Mouse (Mus musculus): ENCODE data around the gene Mrps7. TPM values are rescaled to one million over a fixed set of nuclear protein-coding genes. Genes with fewer than 3 reads are reported as not detected.

Mrps7 gene
- polyA plus RNA-seq, 1 experiment = 53.1 TPM

DNA sequence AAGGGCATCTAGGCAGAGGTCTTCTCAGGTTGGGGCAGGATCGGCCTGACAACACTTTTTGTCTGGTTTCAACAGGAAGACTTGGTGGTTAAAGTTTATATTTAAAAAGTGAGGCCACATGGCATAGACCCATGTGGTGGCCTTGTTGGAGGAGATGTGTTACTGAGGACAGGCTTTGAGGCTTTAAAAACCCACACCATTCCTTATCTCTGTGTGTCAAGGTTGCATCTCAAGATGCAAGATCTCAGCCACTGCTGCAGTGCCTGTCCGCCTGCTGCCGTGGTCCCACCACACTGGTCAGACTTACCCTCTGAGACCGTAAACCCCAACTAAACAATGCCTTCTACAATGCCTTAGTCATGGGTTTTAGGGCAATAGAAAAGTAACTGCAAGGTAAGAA, 5.4 kb upstream of the Mrps7 start:
- Histone ChIP-seq H3K36me3 (ENCODE audit: control insufficient read depth, insufficient read depth, low read length) (no peaks in the 10 kb centered on the region), H3K27ac (ENCODE audit: insufficient read depth, low read depth, low read length) (no peak overlapping the region), H3K27me3 (replicated peaks; ENCODE audit: control insufficient read depth, insufficient read depth, low read length) (no peaks in the 10 kb centered on the region), H3K4me3 (ENCODE audit: insufficient read depth, low read depth, low read length) (no peak overlapping the region), H3K4me1 (ENCODE audit: control insufficient read depth, insufficient read depth, low read length) (peaks cover 6% of the 10 kb centered on the region; the same call in 1 of the 2 replicates)
- TF ChIP-seq CTCF (conservative IDR thresholded peaks at IDR 0.05; ENCODE audit: insufficient read depth, insufficient read length, low read depth, low read length) (no peak), POLR2A (IDR thresholded peaks at IDR 0.05; ENCODE audit: low read depth, low read length) (no peak)
- DNase-seq = no peak
- WGBS = 94% methylated on average over 4 of the region's 4 CpGs

DNA sequence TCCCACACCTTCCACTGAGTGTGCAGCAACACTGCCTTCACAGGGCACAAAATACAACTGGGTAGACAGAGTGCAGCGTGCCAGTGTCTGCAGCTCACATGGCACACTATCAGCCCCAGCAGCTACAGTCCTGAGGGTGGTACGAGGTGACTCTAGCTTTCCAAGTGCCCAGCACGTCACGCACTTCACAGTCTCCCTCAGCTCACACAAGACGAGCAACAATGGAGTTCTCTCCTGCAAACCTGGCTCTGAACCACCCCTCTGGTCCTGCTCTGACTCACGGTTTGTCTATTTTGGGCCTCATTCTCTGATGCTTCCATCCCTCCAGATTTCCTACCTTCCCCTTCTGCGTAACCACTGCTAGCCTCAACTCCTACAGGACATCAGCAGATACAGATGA, 4.0 kb upstream of the Mrps7 start:
- H3K36me3 ChIP-seq (ENCODE audit: control insufficient read depth, insufficient read depth, low read length) = no peaks in the 10 kb centered on the region
- H3K4me1 ChIP-seq (ENCODE audit: control insufficient read depth, insufficient read depth, low read length) = peaks cover 6% of the 10 kb centered on the region; the same call in 1 of the 2 replicates
- 91% methylated on average over 7 of the region's 7 CpGs for WGBS
- no peaks in the 10 kb centered on the region for H3K27me3 ChIP-seq (replicated peaks; ENCODE audit: control insufficient read depth, insufficient read depth, low read length)
- TF ChIP-seq POLR2A (IDR thresholded peaks at IDR 0.05; ENCODE audit: low read depth, low read length) (no peak), CTCF (conservative IDR thresholded peaks at IDR 0.05; ENCODE audit: insufficient read depth, insufficient read length, low read depth, low read length) (no peak)
- H3K4me3 ChIP-seq (ENCODE audit: insufficient read depth, low read depth, low read length) = no peak overlapping the region
- no peak overlapping the region for H3K27ac ChIP-seq (ENCODE audit: insufficient read depth, low read depth, low read length)
- DNase-seq = no peak

DNA sequence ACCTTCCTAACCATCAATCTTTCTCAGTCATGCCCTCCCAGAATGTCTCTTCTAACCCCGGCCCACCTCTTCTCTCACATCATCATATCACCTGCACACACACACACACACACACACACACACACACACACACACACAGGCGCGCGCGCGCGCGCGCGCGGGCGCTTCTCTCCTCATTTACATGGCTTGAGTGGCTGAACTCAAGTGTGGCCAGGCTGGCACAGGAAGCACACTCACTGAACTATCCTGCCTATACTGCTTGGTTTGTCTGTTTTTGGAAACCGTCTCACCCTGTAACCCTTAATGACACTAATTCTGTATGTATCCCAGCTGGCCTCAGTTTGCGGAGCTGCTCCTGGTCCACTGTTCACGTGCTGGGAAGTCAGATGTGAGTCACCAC, 3.0 kb upstream of the Mrps7 start:
- Histone ChIP-seq H3K27me3 (replicated peaks; ENCODE audit: control insufficient read depth, insufficient read depth, low read length) (no peaks in the 10 kb centered on the region), H3K4me1 (ENCODE audit: control insufficient read depth, insufficient read depth, low read length) (peaks cover 6% of the 10 kb centered on the region; the same call in 1 of the 2 replicates), H3K27ac (ENCODE audit: insufficient read depth, low read depth, low read length) (no peak overlapping the region), H3K4me3 (ENCODE audit: insufficient read depth, low read depth, low read length) (no peak overlapping the region), H3K36me3 (ENCODE audit: control insufficient read depth, insufficient read depth, low read length) (no peaks in the 10 kb centered on the region)
- 89% methylated on average over 15 of the region's 15 CpGs for WGBS
- no peak for DNase-seq
- no peak for TF ChIP-seq CTCF (conservative IDR thresholded peaks at IDR 0.05; ENCODE audit: insufficient read depth, insufficient read length, low read depth, low read length)
- TF ChIP-seq POLR2A (IDR thresholded peaks at IDR 0.05; ENCODE audit: low read depth, low read length) = no peak

DNA sequence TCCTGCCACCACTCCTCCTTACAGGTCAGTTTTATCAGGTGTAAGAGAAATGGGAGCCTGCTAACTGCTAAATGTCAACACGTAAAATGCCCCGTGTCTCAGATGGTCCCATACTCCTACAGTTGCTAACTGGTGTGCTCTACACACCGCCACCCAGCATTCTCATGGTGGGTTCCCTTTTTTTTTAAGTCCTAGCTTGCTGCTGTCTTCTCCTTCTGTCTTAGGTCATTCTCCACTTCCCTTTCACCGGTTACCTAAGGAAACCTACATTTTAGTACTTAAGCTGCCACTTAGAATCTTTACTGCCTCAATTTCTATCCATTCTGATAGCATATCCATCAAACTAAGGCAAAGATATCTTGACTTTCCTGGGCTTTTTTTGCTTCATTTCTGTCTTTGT, 2.6 kb upstream of the Mrps7 start:
- 69% methylated on average over 4 of the region's 4 CpGs for WGBS
- peaks cover 6% of the 10 kb centered on the region; the same call in 1 of the 2 replicates for H3K4me1 ChIP-seq (ENCODE audit: control insufficient read depth, insufficient read depth, low read length)
- no peaks in the 10 kb centered on the region for H3K36me3 ChIP-seq (ENCODE audit: control insufficient read depth, insufficient read depth, low read length)
- no peak overlapping the region for H3K4me3 ChIP-seq (ENCODE audit: insufficient read depth, low read depth, low read length)
- no peak for TF ChIP-seq POLR2A (IDR thresholded peaks at IDR 0.05; ENCODE audit: low read depth, low read length)
- no peak for TF ChIP-seq CTCF (conservative IDR thresholded peaks at IDR 0.05; ENCODE audit: insufficient read depth, insufficient read length, low read depth, low read length)
- H3K27me3 ChIP-seq (replicated peaks; ENCODE audit: control insufficient read depth, insufficient read depth, low read length) = no peaks in the 10 kb centered on the region
- no peak for DNase-seq
- no peak overlapping the region for H3K27ac ChIP-seq (ENCODE audit: insufficient read depth, low read depth, low read length)

DNA sequence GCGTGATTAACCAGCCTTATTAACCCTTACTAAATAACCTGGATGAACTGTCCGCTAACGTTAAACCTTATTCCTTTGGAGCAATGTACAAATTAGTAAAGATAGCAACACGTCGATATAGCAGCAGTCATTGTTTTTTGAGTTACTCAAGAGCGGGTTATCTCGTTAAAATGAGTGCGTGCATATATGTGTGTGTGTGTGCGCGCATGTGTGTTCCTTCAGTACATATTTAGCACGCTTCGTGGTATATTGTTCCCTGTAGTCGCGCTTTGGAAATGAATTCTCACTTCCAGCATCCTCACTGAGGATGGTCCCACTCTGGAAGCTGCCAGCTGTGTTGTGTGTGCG, 623 bp upstream of the Mrps7 start:
- TF ChIP-seq POLR2A (IDR thresholded peaks at IDR 0.05; ENCODE audit: low read depth, low read length) (no peak), CTCF (conservative IDR thresholded peaks at IDR 0.05; ENCODE audit: insufficient read depth, insufficient read length, low read depth, low read length) (no peak)
- peak overlapping the region; percentile 93 for H3K4me3 ChIP-seq (ENCODE audit: insufficient read depth, low read depth, low read length)
- 0 out of 2 replicates have a peak, but pooled peaks cover 1% of the 10 kb centered on the region for H3K36me3 ChIP-seq (ENCODE audit: control insufficient read depth, insufficient read depth, low read length)
- WGBS = under 1% methylated on average over 15 of the region's 15 CpGs
- DNase-seq = no peak
- no peaks in the 10 kb centered on the region for H3K27me3 ChIP-seq (replicated peaks; ENCODE audit: control insufficient read depth, insufficient read depth, low read length)
- H3K27ac ChIP-seq (ENCODE audit: insufficient read depth, low read depth, low read length) = peak overlapping the region; percentile 77
- H3K4me1 ChIP-seq (ENCODE audit: control insufficient read depth, insufficient read depth, low read length) = peaks cover 6% of the 10 kb centered on the region; the same call in 1 of the 2 replicates

DNA sequence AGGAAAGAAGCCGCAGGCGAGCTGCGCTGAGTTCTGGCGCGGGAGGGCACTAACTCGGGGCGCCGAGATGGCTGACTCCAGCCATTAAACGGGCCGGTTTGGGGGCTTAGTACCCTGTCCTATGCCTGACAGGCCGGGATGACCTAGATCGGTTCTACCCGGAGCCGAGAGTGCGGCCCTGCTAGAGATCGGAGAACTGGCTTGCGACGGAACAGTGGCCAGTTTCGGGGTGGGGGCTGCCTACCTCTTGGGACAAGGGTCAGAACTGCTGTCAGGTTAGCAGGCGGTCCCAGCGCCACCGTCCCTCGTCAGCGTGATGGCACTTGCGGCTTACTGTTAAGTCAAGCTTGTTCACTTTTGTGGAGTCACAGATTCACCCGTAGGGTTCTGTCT, 575 bp downstream of the Mrps7 start:
- H3K27me3 ChIP-seq (replicated peaks; ENCODE audit: control insufficient read depth, insufficient read depth, low read length) = no peaks in the 10 kb centered on the region
- TF ChIP-seq CTCF (conservative IDR thresholded peaks at IDR 0.05; ENCODE audit: insufficient read depth, insufficient read length, low read depth, low read length) (no peak), POLR2A (IDR thresholded peaks at IDR 0.05; ENCODE audit: low read depth, low read length) (no peak)
- H3K4me3 ChIP-seq (ENCODE audit: insufficient read depth, low read depth, low read length) = peak overlapping the region; percentile 93
- H3K36me3 ChIP-seq (ENCODE audit: control insufficient read depth, insufficient read depth, low read length) = 0 out of 2 replicates have a peak, but pooled peaks cover 1% of the 10 kb centered on the region
- DNase-seq = peak; percentile 48
- WGBS = under 1% methylated on average over 26 of the region's 26 CpGs
- peaks cover 6% of the 10 kb centered on the region; the same call in 1 of the 2 replicates for H3K4me1 ChIP-seq (ENCODE audit: control insufficient read depth, insufficient read depth, low read length)
- peak overlapping the region; percentile 99 for H3K27ac ChIP-seq (ENCODE audit: insufficient read depth, low read depth, low read length)

DNA sequence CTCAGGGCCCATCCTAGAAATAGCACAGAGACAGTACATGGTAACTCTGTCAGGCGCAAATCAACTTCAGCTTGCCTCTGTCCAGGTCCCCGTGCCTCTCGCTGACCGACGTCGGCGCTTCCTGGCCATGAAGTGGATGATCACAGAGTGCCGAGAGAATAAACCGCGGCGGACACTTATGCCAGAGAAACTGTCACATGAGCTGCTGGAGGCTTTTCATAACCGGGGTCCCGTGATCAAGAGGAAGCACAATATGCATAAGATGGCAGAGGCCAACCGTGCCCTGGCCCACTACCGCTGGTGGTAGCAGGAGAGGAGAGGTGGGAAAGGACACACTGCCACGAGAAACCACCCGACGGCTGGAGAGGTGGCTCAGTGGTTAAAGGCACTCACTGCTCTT, 3.0 kb downstream of the Mrps7 start:
- TF ChIP-seq CTCF (conservative IDR thresholded peaks at IDR 0.05; ENCODE audit: insufficient read depth, insufficient read length, low read depth, low read length) (no peak), POLR2A (IDR thresholded peaks at IDR 0.05; ENCODE audit: low read depth, low read length) (no peak)
- 0 out of 2 replicates have a peak, but pooled peaks cover 1% of the 10 kb centered on the region for H3K36me3 ChIP-seq (ENCODE audit: control insufficient read depth, insufficient read depth, low read length)
- H3K27ac ChIP-seq (ENCODE audit: insufficient read depth, low read depth, low read length) = no peak overlapping the region
- DNase-seq = no peak
- H3K4me1 ChIP-seq (ENCODE audit: control insufficient read depth, insufficient read depth, low read length) = peaks cover 14% of the 10 kb centered on the region; the same call in 1 of the 2 replicates
- H3K4me3 ChIP-seq (ENCODE audit: insufficient read depth, low read depth, low read length) = no peak overlapping the region
- 92% methylated on average over 18 of the region's 18 CpGs for WGBS
- no peaks in the 10 kb centered on the region for H3K27me3 ChIP-seq (replicated peaks; ENCODE audit: control insufficient read depth, insufficient read depth, low read length)

Data from kidney, adult 2 months (tissue).